Mouse (Mus musculus): Measurements from ENCODE around the gene Socs4.

Gene Socs4

GRCm38 (mm10) chr14:47340231-47340925 is 63.6 kb downstream of the Socs4 start:
- DNase-seq (ENCODE audit: low read depth, low spot score): no peak

DNA sequence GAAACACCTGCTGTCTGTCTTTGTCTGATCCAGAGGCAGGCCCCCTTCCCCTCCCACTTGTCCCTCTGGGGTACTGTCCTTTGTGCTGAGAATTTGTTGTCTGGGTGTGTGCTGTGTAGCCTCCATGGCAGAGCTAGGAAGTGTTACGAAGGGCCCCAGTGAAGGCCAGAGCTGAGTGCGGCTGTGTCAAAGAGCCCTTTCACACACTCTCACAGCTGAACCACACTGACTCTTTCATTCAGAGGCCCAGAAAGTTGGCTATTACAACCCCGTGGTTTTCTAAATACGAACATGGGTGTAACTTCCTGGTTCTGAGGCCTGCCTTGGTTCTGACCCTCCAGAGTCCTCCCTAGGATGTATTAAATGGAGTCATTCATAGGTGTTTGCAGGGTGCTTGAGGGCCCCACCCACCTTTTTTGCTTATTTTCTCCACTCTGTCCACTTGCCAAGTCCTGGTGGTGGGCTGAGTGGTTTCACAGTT is 65.1 kb downstream of the Socs4 start:
- DNase-seq (ENCODE audit: low read depth, low spot score): no peak

Data from embryo, embryonic 11.5 days (tissue).